In genomic region chr15:27583042-27583441, GRCm38 (mm10) we compare ENCODE assay signal across 8 mouse cellular contexts. TPM values are rescaled to one million over a fixed set of nuclear protein-coding genes. Genes with fewer than 3 reads are reported as not detected.
A peak's percentile ranks its signal among the peaks of the same experiment; 100 is the strongest.
DNase-seq lines count a peak whose midpoint lies in the region; ATAC-seq and TF ChIP-seq lines count a peak whose summit lies in the region.

No protein-coding gene starts in this region.

- no peak overlapping the region for H3K27ac ChIP-seq in intestine, embryonic 14.5 days (ENCODE audit: low read depth)
- H3K27ac ChIP-seq in intestine, embryonic 15.5 days: no peak overlapping the region
- H3K27ac ChIP-seq in bone marrow, adult 2 months (ENCODE audit: control insufficient read depth, insufficient read depth, low read depth, low read length, poor library complexity): no peak overlapping the region
- no peak overlapping the region for H3K27ac ChIP-seq in forebrain, embryonic 16.5 days (ENCODE audit: low read length)

- H3K9ac ChIP-seq in intestine, embryonic 14.5 days (ENCODE audit: low read length): no peak overlapping the region
- H3K9ac ChIP-seq in intestine, embryonic 15.5 days: no peak overlapping the region
- no peak overlapping the region for H3K9ac ChIP-seq in forebrain, embryonic 16.5 days (replicated peaks; ENCODE audit: low read depth, low read length)

- peak; percentile 61 for DNase-seq in intestine, embryonic 14.5 days (ENCODE audit: low spot score)
- peak; percentile 31 to 39 for DNase-seq in CD8-positive naive resting alpha-beta T cell, adult 2 months (ENCODE audit: low read depth in 2 of 2, low spot score in 2 of 2)
- peak; percentile 29 to 73 for DNase-seq in kidney, postnatal 36 days
- peak; percentile 60 for DNase-seq in thymus, postnatal 4 days

- ATAC-seq in intestine, embryonic 14.5 days (replicated peaks; ENCODE audit: low FRiP score, low TSS enrichment, low read depth): no peak
- ATAC-seq in intestine, embryonic 15.5 days: no peak
- peak; percentile 35; the same call in 1 of the 2 replicates for ATAC-seq in forebrain, embryonic 16.5 days
- peak; percentile 66 for ATAC-seq in megakaryocyte, adult 5-6 weeks (ENCODE audit: poor library complexity, severe bottlenecking)

- H3K4me2 ChIP-seq in intestine, embryonic 14.5 days (ENCODE audit: low read length): no peak overlapping the region
- H3K4me2 ChIP-seq in intestine, embryonic 15.5 days (replicated peaks): no peak overlapping the region
- H3K4me2 ChIP-seq in forebrain, embryonic 16.5 days (ENCODE audit: low read length): no peak overlapping the region

- H3K9me3 ChIP-seq in intestine, embryonic 14.5 days (ENCODE audit: control insufficient read depth, low read length): no peaks in the 10 kb centered on the region
- H3K9me3 ChIP-seq in intestine, embryonic 15.5 days: no peaks in the 10 kb centered on the region
- no peaks in the 10 kb centered on the region for H3K9me3 ChIP-seq in forebrain, embryonic 16.5 days (ENCODE audit: control insufficient read depth, low read length)

- H3K27me3 ChIP-seq in intestine, embryonic 14.5 days (replicated peaks; ENCODE audit: control insufficient read depth, insufficient read depth, low read length): no peaks in the 10 kb centered on the region
- no peaks in the 10 kb centered on the region for H3K27me3 ChIP-seq in intestine, embryonic 15.5 days (replicated peaks)
- no peaks in the 10 kb centered on the region for H3K27me3 ChIP-seq in forebrain, embryonic 16.5 days (replicated peaks; ENCODE audit: control insufficient read depth, insufficient read depth, low read length)

- 0 out of 2 replicates have a peak, but pooled peaks cover 4% of the 10 kb centered on the region for H3K36me3 ChIP-seq in intestine, embryonic 14.5 days (ENCODE audit: control insufficient read depth, insufficient read depth, low read length)
- H3K36me3 ChIP-seq in intestine, embryonic 15.5 days: no peaks in the 10 kb centered on the region
- no peaks in the 10 kb centered on the region; the same call in 1 of the 2 replicates for H3K36me3 ChIP-seq in forebrain, embryonic 16.5 days (ENCODE audit: control insufficient read depth, insufficient read depth)

- 59% methylated on average over 4 of the region's 4 CpGs for WGBS in intestine, embryonic 14.5 days
- 71% methylated on average over 4 of the region's 4 CpGs for WGBS in intestine, embryonic 15.5 days
- 78% methylated on average over 4 of the region's 4 CpGs for WGBS in bone marrow, adult 2 months
- 86% methylated on average over 4 of the region's 4 CpGs for WGBS in forebrain, embryonic 16.5 days

- peak; percentile 46 for TF ChIP-seq CTCF in bone marrow, adult 2 months (IDR thresholded peaks at IDR 0.05; ENCODE audit: control insufficient read depth, insufficient read depth, low read length)

- no peak overlapping the region for H3K4me3 ChIP-seq in intestine, embryonic 14.5 days (ENCODE audit: low read depth, low read length)
- no peak overlapping the region for H3K4me3 ChIP-seq in intestine, embryonic 15.5 days (replicated peaks)
- H3K4me3 ChIP-seq in bone marrow, adult 2 months (replicated peaks; ENCODE audit: control insufficient read depth, low read depth, low read length): no peak overlapping the region
- H3K4me3 ChIP-seq in forebrain, embryonic 16.5 days (replicated peaks; ENCODE audit: low read length): no peak overlapping the region

- H3K4me1 ChIP-seq in intestine, embryonic 14.5 days (replicated peaks; ENCODE audit: control insufficient read depth, insufficient read depth, low read length): no peaks in the 10 kb centered on the region
- no peaks in the 10 kb centered on the region for H3K4me1 ChIP-seq in intestine, embryonic 15.5 days (replicated peaks)
- no peaks in the 10 kb centered on the region for H3K4me1 ChIP-seq in bone marrow, adult 2 months (ENCODE audit: control insufficient read depth, insufficient read depth, low read length)
- H3K4me1 ChIP-seq in forebrain, embryonic 16.5 days (replicated peaks; ENCODE audit: control insufficient read depth, insufficient read depth, low read length): peaks cover 5% of the 10 kb centered on the region

- no peak for TF ChIP-seq POLR2A in bone marrow, adult 2 months (IDR thresholded peaks at IDR 0.05; ENCODE audit: borderline replicate concordance, control insufficient read depth, low read depth, low read length)

RNA-seq across cellular contexts. Expression of gene Otulin, which starts 47.5 kb away (rescaled TPM):
- polyA plus RNA-seq in intestine, embryonic 14.5 days (2014; fragmentation: Nextera tagmentation; extraction: Ambion mirVana): 36.4 and 46.1 TPM in 2 replicates
- 31.3 and 32.8 TPM in 2 replicates for polyA plus RNA-seq in intestine, embryonic 15.5 days (2015; fragmentation: Nextera tagmentation; extraction: Ambion mirVana)
- polyA plus RNA-seq in bone marrow, adult 2 months (2011; ENCODE audit: insufficient read depth, insufficient read length, low replicate concordance, missing spikeins): 31.4 and 40.7 TPM in 2 replicates
- polyA plus RNA-seq in forebrain, embryonic 16.5 days (2015; fragmentation: Nextera tagmentation; extraction: Ambion mirVana): 27.9 and 28.0 TPM in 2 replicates
- total RNA-seq in megakaryocyte, adult 5-6 weeks (2015): 69.0 and 83.8 TPM in 2 replicates
- total RNA-seq in megakaryocyte, adult 5-6 weeks (2017): 40.1 and 40.6 TPM in 2 replicates

Comparison
In these comparisons a context has a peak if more than half of its experiments do, and no peak if none do; other contexts are left out.
1. ATAC-seq: peak in forebrain, embryonic 16.5 days (single experiment) and megakaryocyte, adult 5-6 weeks (single experiment); none in intestine, embryonic 14.5 days (single experiment) and intestine, embryonic 15.5 days (single experiment).
2. Peak in every context shown above with its lines, with median percentiles within 50 percentile points of each other: DNase-seq.